ENCODE assay signal across 8 mouse cellular contexts in genomic region chr1:177258034-177258342, GRCm38 (mm10). TPM values are rescaled to one million over a fixed set of nuclear protein-coding genes. Genes with fewer than 3 reads are reported as not detected.
DNase-seq lines count a peak whose midpoint lies in the region; ATAC-seq lines count a peak whose summit lies in the region.

Gene Akt3 (minus strand): TSS chr1:177258203.

- intact Hi-C loops in left cerebral cortex, postnatal 14 days (cut with DNase I), result loop anchor here (1.0 to 5.0 kb wide), 2 partner anchors 49 to 184 kb away; partner anchors contain the start of gene Zbtb18

- H3K27me3 ChIP-seq in heart, embryonic 13.5 days (replicated peaks), result no peaks in the 10 kb centered on the region
- no peaks in the 10 kb centered on the region for H3K27me3 ChIP-seq in midbrain, embryonic 14.5 days (ENCODE audit: control insufficient read depth, insufficient read depth, low read length)

- H3K36me3 ChIP-seq in heart, embryonic 13.5 days, result no peaks in the 10 kb centered on the region
- H3K36me3 ChIP-seq in midbrain, embryonic 14.5 days (ENCODE audit: control insufficient read depth, insufficient read depth, low read length), result no peaks in the 10 kb centered on the region

- H3K4me2 ChIP-seq in heart, embryonic 13.5 days, result peak within 1 kb of the TSS; percentile 77
- H3K4me2 ChIP-seq in midbrain, embryonic 14.5 days (ENCODE audit: low read length), result peak within 1 kb of the TSS; percentile 85

- ATAC-seq in heart, embryonic 13.5 days (ENCODE audit: extremely low read depth, insufficient number of reproducible peaks, low FRiP score, low TSS enrichment), result no peak
- peak; percentile 76 for ATAC-seq in midbrain, embryonic 14.5 days (ENCODE audit: low FRiP score, low TSS enrichment)

- DNase-seq in adrenal gland, adult 18-20 months (ENCODE audit: low spot score in 2 of 2), result no peak
- no peak for DNase-seq in adrenal gland, adult (ENCODE audit: inconsistent age in 2 of 2, low spot score in 1 of 2)
- peak; percentile 34 for DNase-seq in thymus, postnatal 0 days (ENCODE audit: low spot score)
- no peak for DNase-seq in thymus, adult 18-20 months
- peak in 1 of 2 experiments; percentile 12 for DNase-seq in left cerebral cortex, postnatal 14 days (ENCODE audit: low spot score in 2 of 2)
- DNase-seq in midbrain, embryonic 14.5 days, result no peak
- DNase-seq in T-cell, adult 2 months (ENCODE audit: low spot score), result no peak

- peaks cover 13% of the 10 kb centered on the region for H3K4me1 ChIP-seq in heart, embryonic 13.5 days
- peaks cover 12% of the 10 kb centered on the region for H3K4me1 ChIP-seq in midbrain, embryonic 14.5 days (ENCODE audit: control insufficient read depth, insufficient read depth, low read length)

- no CpG with 5 or more reads among the region's 32 CpGs for WGBS in heart, embryonic 13.5 days
- WGBS in midbrain, embryonic 14.5 days, result 3% methylated on average over 13 of the region's 32 CpGs

- peak within 1 kb of the TSS; percentile 96 for H3K9ac ChIP-seq in heart, embryonic 13.5 days
- H3K9ac ChIP-seq in midbrain, embryonic 14.5 days (replicated peaks; ENCODE audit: low read length), result peak within 1 kb of the TSS; percentile 98

- H3K27ac ChIP-seq in heart, embryonic 13.5 days (replicated peaks), result peak within 1 kb of the TSS; percentile 95
- peak within 1 kb of the TSS; percentile 100 for H3K27ac ChIP-seq in midbrain, embryonic 14.5 days (replicated peaks; ENCODE audit: low read depth, low read length)

- no peaks in the 10 kb centered on the region for H3K9me3 ChIP-seq in heart, embryonic 13.5 days
- H3K9me3 ChIP-seq in midbrain, embryonic 14.5 days (ENCODE audit: control insufficient read depth, low read length), result no peaks in the 10 kb centered on the region

- peak within 1 kb of the TSS; percentile 91 for H3K4me3 ChIP-seq in heart, embryonic 13.5 days
- H3K4me3 ChIP-seq in midbrain, embryonic 14.5 days (replicated peaks; ENCODE audit: low read depth, low read length), result peak within 1 kb of the TSS; percentile 92

RNA-seq across cellular contexts. Expression of gene Akt3, which starts in this region (rescaled TPM):
- 10 to 100 TPM; 23.3 to 26.4 TPM for total RNA-seq in adrenal gland, adult 18-20 months (2021)
- 1.9 and 2.1 TPM in 2 replicates for polyA plus RNA-seq in thymus, postnatal 0 days (2015; fragmentation: Nextera tagmentation; extraction: Ambion mirVana)
- 3.8 and 4.1 TPM in 2 replicates for polyA plus RNA-seq in heart, embryonic 13.5 days (2015; fragmentation: Nextera tagmentation; extraction: Ambion mirVana)
- 100 to 1,000 TPM; 248 to 255 TPM for total RNA-seq in left cerebral cortex, postnatal 14 days (2021)
- polyA plus RNA-seq in midbrain, embryonic 14.5 days (2014; fragmentation: Nextera tagmentation; extraction: Ambion mirVana), result 27.3 and 33.7 TPM in 2 replicates

Comparison
In these comparisons a context has a peak if more than half of its experiments do, and no peak if none do; other contexts are left out.
1. RNA of gene Akt3 (total RNA-seq): 248 to 255 TPM in left cerebral cortex, postnatal 14 days; 23.3 to 26.4 TPM in adrenal gland, adult 18-20 months; every median in the first group is over 4 times any median in the second.